Mouse (Mus musculus): ENCODE results near the gene Ptprm.

The Ptprm gene

GRCm38 (mm10) chr17:66960986-66961385 lies 393.3 kb downstream of the Ptprm start:
- DNase-seq, result no peak

DNA sequence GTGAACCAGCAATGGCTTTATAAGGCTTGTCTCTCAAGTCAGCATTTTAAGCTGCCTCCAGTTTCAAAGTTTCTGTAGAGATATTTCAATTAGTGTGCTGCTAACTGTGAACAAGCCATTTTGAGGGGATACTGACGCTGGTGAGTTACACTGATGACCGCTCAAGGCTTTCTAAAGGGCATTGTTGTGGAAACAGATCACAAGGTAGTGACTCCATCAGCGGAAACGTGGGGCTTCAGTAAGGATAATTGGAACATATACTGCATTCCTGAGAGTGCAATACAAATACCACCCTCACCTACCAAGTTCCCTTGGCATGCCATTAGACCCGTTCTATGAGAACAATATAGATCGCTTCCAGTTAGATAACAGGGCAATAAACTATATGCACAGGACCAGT lies 393.7 kb downstream of the Ptprm start:
- no peak for DNase-seq

DNA sequence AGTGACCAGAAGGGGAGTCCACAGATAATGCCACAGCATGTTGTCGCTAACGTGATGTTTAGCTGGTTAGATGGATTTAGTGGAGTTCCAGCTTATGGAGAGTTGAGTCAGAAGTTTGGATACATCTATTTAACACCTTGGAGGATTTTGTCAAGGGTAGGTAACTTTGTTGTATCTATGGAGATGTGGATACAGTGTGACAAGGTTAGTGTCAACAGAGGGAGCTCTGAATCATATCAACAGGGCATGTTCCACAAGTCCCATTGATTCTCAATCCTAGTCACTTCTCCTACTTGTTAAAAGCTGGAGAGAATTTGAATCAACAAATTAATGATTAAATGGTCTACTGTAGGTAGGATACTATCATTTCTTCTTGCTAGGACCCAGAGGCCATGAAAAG lies 394.4 kb downstream of the Ptprm start:
- no peak for DNase-seq

GRCm38 (mm10) chr17:66958766-66959165 lies 395.5 kb downstream of the Ptprm start:
- no peak for DNase-seq

DNA sequence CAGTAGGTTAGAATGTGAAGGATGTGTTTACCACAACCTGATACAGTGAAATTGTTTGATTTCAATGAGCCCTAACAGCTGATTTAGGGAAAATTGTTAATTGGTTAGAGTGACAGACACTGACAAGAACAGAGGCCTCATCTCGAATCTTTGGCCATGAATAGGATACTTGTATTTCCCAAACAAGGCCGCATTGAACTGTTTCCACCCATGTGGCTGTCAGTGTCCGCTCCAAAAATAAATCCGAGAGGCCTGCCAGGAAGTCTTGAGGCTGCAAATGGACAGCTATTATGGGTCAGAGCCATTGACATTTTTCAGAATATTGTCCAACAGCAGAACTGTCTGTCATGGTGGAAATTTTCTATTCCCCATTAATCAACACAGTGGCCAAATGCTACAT lies 409.8 kb downstream of the Ptprm start:
- no peak for DNase-seq

DNA sequence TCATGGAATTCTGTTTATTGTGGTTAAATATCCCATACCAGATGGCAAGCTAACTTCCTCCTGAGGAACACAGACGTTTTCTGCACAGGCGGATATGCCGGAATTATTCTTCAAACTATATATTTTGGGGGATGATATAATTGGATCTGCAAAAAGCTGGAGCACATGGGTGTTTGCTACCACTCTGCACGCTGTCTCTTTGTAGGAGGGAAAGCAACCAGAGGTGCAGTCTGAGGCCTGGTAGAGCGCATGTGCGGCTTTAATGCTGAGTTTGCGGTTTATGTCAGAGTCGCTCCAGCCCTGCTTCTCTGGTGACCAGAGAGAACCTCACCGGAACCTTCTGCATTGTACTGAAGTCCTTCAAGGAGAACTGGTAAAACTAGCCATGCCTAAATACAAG lies 410.7 kb downstream of the Ptprm start:
- no peak for DNase-seq

DNA sequence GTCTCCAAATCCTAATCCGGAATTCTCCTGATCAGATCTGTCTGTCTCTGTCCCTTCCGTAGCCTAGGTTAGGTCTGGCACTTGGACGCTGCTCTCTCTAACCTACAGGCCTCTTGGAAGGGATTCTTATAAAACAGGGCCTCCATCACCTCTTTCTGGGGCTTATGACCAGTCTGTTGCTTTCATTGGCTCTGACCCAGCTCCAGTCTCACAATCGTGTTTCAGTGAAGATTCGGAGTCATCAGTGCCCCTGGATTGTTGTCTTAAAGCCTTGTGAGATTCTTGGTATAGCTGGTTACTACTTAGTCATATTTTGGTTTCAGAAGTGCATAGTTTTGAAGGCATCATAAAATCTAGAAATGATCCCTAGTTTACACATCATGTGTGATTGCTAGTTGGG lies 428.6 kb downstream of the Ptprm start:
- DNase-seq, result no peak

- no peak for DNase-seq
Measured at GRCm38 (mm10) chr17:66914696-66915095, 439.6 kb downstream of the Ptprm start.

- DNase-seq, result no peak
Measured at GRCm38 (mm10) chr17:66912533-66912932, 441.7 kb downstream of the Ptprm start.

- DNase-seq, result no peak
Measured at GRCm38 (mm10) chr17:66912120-66912519, 442.1 kb downstream of the Ptprm start.

DNA sequence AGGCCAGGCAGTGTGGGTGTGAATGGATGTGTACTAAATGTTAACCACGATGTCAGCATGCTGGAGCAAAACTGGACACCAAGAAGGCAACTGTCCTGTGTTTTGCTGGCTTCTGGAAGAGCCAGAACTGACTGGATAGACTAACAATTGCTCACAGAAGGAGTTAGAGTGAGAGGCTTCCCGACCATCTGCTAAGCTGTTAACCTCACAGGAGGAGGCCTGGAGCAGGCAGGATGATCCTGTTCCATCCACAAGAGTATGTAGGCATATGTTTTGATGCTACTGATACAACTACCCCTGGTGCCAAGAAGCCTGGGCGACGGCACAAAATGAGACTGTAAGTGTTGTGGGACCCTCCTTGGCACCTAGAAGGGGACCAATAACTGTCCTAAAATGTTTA lies 444.4 kb downstream of the Ptprm start:
- no peak for DNase-seq

- peak in 1 of 2 experiments; percentile 9 for DNase-seq
Measured at GRCm38 (mm10) chr17:66908921-66909320, 445.3 kb downstream of the Ptprm start.

DNA sequence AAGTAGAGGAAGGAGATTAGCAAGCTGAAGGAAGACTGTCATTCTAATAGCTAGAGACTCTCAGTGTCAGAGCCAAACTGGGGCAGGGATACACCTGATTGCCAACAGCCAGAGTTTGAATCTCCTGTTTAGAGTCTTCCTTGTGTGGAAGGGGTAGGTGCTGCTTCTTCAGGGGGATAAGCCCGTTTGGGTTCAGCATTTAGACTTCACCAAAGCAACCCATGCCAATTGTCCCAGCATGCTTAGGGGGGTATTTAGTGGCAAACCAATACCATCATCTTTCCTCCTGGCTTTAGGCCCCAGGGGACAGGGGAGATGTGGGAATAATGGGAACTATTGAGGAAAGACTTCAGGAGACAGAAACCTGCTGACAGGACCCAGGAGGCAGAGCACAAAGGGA lies 460.1 kb downstream of the Ptprm start:
- DNase-seq, result no peak

DNA sequence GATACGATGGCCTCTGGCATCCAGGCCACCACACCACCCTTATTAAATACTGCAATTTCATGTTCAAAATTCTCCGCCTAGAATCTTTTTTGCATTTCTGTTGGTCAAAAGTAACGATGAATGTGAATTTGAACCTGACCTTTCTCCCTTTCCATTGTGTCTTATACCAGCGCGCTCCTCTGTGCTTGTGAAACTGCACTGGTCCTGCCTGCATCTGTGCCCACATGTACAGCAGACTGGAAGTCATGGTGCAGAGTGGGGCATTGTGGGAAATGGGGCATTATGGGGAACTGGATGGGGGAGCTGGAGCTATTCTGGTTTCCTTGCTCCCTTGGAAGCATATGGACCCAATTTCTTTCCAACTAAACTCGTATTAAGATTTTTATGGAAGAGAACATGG lies 462.3 kb downstream of the Ptprm start:
- no peak for DNase-seq

- no peak for DNase-seq
Measured at GRCm38 (mm10) chr17:66891067-66891862, 463.0 kb downstream of the Ptprm start.

DNA sequence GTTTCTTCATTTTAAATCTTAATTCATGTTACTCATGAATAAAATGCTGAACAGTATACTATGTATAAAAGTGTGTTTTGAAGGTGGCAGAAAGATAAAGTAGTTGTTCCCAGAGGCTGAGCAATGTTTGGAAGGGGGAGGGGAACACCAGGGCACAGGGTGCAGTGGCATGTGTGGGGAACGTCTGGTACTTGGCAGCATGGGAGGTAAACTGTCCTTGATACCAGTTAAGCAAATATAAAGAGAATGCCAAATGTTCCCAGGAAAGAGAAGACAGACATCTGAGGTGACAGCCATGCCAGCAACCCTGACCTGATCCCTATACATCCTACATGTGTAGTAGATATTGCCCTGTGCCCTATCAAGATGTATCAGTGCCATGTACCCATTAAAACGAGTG lies 472.0 kb downstream of the Ptprm start:
- DNase-seq, result no peak

DNA sequence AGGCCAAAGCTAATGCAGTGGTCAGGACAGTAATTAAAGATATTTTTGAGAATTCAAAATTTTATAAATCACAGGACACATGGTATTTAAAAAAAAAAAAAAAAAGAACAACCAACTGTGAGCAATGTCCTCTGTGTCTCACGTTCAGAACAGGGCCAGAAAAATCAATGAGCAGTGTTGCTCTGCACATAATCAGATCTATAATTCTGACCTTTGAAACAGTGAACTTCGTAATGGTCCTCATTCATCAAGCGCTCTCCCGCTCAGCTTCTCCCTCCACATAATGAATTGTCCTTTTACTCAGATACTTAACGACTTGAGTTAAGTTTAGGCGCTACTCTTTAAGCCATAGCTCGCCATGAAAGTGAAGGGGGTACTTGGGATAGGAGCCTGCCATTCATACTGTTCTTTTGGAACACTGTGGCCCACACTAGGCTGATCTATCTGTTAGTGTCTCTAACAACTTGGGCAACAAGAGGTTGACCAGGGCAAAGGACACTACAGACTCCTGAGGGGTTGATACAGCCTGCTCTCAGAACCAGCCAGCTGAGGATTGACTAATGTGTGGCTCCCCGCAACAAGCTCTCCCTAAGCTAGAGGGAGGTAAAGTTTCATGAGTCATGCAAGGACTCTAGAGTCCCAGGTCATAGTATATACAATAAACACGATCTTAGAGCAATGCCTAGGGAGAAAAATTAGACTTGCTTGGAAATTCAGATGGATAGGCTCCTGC lies 473.1 kb downstream of the Ptprm start:
- no peak for DNase-seq

DNA sequence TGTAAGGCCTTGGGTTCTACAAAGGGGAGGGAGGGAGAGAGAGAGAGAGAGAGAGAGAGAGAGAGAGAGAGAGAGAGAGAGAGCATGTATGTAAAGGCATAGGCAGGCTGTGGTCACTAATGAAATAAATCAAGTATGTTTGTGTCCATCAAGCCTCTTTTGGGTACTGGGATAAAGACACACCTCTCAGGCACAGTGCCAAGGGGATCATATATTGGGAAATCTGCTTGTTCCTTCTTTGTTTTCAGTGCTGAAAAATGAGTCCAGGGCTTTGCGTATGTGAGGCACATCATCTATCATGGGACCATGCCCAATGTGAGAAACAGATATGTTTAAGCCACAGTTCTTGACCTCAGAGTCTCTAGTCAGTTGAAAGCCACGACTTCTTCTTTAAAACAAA lies 475.1 kb downstream of the Ptprm start:
- no peak for DNase-seq

DNA sequence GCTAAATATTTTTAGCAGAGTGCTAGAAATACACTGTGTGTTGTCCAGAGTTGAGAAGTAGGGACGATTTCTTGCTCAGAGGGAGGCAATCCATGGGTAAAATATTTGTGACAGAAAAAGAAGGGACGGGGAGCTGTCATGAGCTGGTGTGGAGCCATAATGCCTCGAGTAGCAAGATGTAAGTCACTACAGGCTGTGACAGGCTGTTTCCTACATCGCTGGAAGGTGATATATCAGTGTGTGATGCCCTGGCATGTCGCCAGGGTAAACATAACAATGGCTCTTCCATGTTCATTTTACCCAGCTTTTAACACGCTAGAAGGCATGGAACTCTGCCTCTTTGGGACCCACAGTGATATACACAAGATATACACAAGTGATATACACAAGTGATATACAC lies 476.7 kb downstream of the Ptprm start:
- DNase-seq, result peak; percentile 40 to 50

GRCm38 (mm10) chr17:66874810-66875209 lies 479.4 kb downstream of the Ptprm start:
- no peak for DNase-seq

GRCm38 (mm10) chr17:66871396-66871795 lies 482.9 kb downstream of the Ptprm start:
- DNase-seq, result no peak

DNA sequence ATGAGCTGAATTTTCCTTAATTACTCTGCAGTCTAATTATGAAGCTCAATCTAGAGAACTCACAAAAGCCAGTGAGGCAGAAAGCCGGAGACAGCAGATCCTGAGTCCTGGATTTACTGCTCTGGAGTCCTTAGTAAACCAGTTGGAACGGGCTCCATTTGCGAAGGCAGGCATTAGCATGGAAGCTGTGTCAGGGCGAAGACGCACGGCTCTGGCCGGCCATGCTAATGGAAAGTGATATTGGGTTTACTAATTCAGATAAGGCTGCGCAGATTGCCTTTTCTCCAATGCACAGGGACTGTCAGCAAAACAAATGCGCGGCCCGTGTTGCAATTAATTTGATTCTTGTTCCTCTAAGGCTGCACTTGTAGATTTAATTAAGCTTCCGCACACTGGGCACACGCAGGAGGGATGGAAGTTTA lies 484.7 kb downstream of the Ptprm start:
- no peak for DNase-seq

GRCm38 (mm10) chr17:66864441-66864840 lies 489.8 kb downstream of the Ptprm start:
- DNase-seq, result no peak

DNA sequence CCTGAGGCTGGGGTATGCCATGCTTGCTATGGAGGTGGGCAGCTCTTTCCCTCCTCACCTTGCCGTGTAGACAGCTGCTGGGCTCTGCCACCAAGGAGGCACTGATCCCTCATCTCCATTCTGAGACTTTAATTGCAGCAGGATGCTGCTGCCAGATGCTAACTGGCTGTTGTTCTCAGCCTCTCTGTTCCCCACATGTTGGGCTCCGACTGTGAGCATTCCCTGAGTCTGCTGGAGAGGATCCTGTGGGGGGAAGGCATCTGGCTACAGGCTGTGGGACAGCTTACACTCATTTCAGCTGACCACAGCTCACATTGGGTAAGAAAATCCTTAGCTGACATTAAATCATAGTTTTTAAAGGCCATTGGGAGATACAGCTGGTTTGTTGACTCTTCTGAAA lies 492.7 kb downstream of the Ptprm start:
- no peak for DNase-seq

Data from kidney, postnatal 25 days (tissue).